Mouse (Mus musculus): ENCODE results near the gene Ppp1r7.

DNA sequence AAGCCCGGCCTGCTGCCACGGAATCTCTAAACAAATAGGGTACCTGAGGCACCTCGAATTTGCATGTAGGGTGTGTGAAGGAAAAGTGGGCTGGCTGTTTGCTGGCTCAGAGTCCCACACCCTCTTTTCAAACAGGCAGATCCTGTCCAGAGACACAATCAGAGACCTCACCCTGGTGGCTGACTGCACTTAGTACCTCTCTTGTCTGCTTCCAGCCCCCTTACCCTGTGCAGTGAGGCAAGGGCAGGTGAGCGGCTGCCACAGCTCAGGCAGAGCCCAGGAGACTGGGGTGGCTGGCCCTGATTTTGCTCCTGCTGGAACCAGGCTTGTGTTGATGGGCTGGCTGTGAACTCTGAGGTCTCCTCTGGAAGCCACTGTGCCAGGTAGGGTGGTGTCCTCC lies 31.0 kb downstream of the Ppp1r7 start, which contains the start of gene Ano7:
- TF ChIP-seq TAL1 (IDR thresholded peaks at IDR 0.05; ENCODE audit: low read length) (no peak), GATA1 (IDR thresholded peaks at IDR 0.05; ENCODE audit: low read length) (no peak)
